Mouse (Mus musculus) intestine, embryonic 16.5 days (tissue): ENCODE data around the gene Oca2. TPM values are rescaled to one million over a fixed set of nuclear protein-coding genes. Genes with fewer than 3 reads are reported as not detected.

Experiments used
- ATAC-seq: fragments of 200-750 bp; cut with Nextera tagmentation; 2 replicates; pipeline ENCODE4 v1.8.0; 2017; ENCODE audit warnings: moderate TSS enrichment, moderate library complexity
- H3K27ac ChIP-seq: fragments of 300-500 bp; sonication (generic); 2 replicates; pipeline ENCODE4 v1.5.1; 2014; ENCODE audit warnings: mild to moderate bottlenecking, low read length
- H3K27me3 ChIP-seq: fragments of 300-500 bp; sonication (generic); replicated peaks from 2 replicates; pipeline ENCODE4 v1.6.1; 2014; ENCODE audit warnings: low read length, control low read depth, mixed read lengths; ENCODE audit not compliant: control insufficient read depth, insufficient read depth
- H3K36me3 ChIP-seq: fragments of 300-500 bp; sonication (generic); 2 replicates; pipeline ENCODE4 v1.6.1; 2014; ENCODE audit warnings: low read length, control low read depth; ENCODE audit not compliant: control insufficient read depth, insufficient read depth
- H3K4me1 ChIP-seq: fragments of 300-500 bp; sonication (generic); 2 replicates; pipeline ENCODE4 v1.6.1; 2014; ENCODE audit warnings: low read length, control low read depth, mixed read lengths; ENCODE audit not compliant: control insufficient read depth, insufficient read depth
- H3K4me2 ChIP-seq: fragments of 300-500 bp; sonication (generic); 2 replicates; pipeline ENCODE4 v1.6.1; 2014; ENCODE audit warnings: low read depth, low read length, control low read depth
- H3K4me3 ChIP-seq: fragments of 300-500 bp; sonication (generic); 2 replicates; pipeline ENCODE4 v1.5.1; 2014; ENCODE audit warnings: mild to moderate bottlenecking, low read length
- H3K9ac ChIP-seq: fragments of 300-500 bp; sonication (generic); 2 replicates; pipeline ENCODE4 v1.6.1; 2014; ENCODE audit warnings: low read depth, low read length
- H3K9me3 ChIP-seq: fragments of 300-500 bp; sonication (generic); 2 replicates; pipeline ENCODE4 v1.6.1; 2016; ENCODE audit warnings: low read length, control low read depth; ENCODE audit not compliant: control insufficient read depth
- WGBS: fragments of 180-500 bp; shearing (Covaris S2); extraction: QIAGEN DNeasy Blood & Tissue Kit; methylation state at CpG from one replicate; pipeline ENCODE4 v1.1.7; 2014; 5-methylcytosine and 5-hydroxymethylcytosine counted together
- polyA plus RNA-seq: library from polyadenylated mRNA; unstranded; fragments of >200 nt; fragmentation: Nextera tagmentation; extraction: Ambion mirVana; gene quantifications from 2 replicates; pipeline ENCODE4 v1.2.1, GENCODE M21; 2015

The Oca2 gene
- 0.05 and 0.13 TPM in 2 replicates for polyA plus RNA-seq

DNA sequence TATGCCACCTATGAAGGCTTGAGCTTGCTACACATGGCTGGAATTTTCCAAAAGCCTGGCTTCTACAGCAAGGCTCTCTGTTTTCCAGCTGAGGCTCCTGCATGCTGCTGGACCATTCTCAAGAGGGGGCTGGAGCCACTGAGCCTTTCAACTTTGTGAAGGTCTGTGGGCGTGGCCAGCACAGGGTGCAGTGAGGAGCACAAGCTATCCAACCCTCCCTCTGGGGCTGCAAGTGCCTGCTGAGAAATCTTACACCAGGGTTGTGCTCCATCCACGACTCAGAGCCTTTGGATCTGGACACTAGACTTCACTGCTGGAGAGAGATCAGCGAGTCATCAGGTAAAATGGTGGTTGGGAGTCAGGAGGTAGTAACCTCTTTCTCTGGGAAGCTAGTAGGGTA is at the start of gene Oca2:
Gene Oca2 (plus strand): TSS at position 218 of the 400 bp plus-strand sequence.
- Histone ChIP-seq H3K36me3 (no peaks in the 10 kb centered on the region), H3K9ac (no peak within 1 kb of the TSS), H3K9me3 (no peaks in the 10 kb centered on the region), H3K27ac (no peak within 1 kb of the TSS), H3K27me3 (no peaks in the 10 kb centered on the region), H3K4me2 (no peak within 1 kb of the TSS), H3K4me3 (no peak within 1 kb of the TSS), H3K4me1 (no peaks in the 10 kb centered on the region)
- no peak for ATAC-seq
- 52% methylated on average over 3 of the region's 3 CpGs for WGBS

DNA sequence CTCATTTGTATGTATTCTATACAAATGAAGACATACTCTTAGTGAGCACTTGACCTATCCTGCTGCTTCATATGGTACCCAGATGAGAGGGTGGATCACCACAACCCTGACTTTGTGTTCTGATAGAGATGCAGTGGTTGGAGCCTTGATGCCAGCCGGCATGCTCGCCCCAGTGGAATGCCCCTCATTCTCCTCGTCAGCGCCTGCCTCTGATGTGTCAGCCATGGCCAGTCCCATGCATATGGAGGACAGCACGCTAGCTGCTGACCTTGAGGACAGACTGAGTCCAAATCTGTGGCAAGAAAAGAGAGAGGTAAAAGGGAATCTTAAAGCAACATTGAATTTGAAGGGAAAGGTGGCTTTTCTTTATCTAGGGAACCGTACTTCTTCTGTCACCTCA is 48.5 kb upstream of the Oca2 start:
- peaks cover 11% of the 10 kb centered on the region for H3K36me3 ChIP-seq
- no peak overlapping the region for H3K4me3 ChIP-seq
- H3K4me2 ChIP-seq = no peak overlapping the region
- no peak overlapping the region for H3K9ac ChIP-seq
- ATAC-seq = no peak
- H3K27ac ChIP-seq = no peak overlapping the region
- H3K27me3 ChIP-seq = no peaks in the 10 kb centered on the region
- WGBS = 94% methylated on average over 6 of the region's 6 CpGs
- H3K4me1 ChIP-seq = no peaks in the 10 kb centered on the region
- H3K9me3 ChIP-seq = no peaks in the 10 kb centered on the region

DNA sequence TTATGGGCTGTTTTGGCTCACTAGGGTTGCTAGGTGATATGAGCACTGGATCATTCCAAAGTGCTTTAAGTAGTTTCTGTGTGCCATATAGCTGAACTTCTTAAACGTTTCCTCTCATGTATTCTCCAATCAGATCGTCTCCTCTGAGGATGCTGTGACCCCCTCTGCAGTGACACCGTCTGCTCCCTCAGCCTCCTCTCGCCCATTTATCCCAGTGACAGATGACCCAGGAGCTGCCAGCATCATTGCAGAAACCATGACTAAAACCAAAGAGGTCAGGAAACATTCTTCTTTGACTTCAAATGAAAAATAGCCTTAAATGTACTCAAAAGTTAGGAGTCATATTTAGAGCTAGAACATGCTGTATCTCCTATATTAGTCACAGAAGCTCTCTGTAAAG is 47.9 kb upstream of the Oca2 start:
- ATAC-seq = no peak
- Histone ChIP-seq H3K4me3 (no peak overlapping the region), H3K4me2 (no peak overlapping the region), H3K9me3 (no peaks in the 10 kb centered on the region), H3K27me3 (no peaks in the 10 kb centered on the region), H3K27ac (no peak overlapping the region), H3K9ac (no peak overlapping the region), H3K36me3 (peaks cover 11% of the 10 kb centered on the region), H3K4me1 (no peaks in the 10 kb centered on the region)
- 75% methylated on average over 4 of the region's 4 CpGs for WGBS

DNA sequence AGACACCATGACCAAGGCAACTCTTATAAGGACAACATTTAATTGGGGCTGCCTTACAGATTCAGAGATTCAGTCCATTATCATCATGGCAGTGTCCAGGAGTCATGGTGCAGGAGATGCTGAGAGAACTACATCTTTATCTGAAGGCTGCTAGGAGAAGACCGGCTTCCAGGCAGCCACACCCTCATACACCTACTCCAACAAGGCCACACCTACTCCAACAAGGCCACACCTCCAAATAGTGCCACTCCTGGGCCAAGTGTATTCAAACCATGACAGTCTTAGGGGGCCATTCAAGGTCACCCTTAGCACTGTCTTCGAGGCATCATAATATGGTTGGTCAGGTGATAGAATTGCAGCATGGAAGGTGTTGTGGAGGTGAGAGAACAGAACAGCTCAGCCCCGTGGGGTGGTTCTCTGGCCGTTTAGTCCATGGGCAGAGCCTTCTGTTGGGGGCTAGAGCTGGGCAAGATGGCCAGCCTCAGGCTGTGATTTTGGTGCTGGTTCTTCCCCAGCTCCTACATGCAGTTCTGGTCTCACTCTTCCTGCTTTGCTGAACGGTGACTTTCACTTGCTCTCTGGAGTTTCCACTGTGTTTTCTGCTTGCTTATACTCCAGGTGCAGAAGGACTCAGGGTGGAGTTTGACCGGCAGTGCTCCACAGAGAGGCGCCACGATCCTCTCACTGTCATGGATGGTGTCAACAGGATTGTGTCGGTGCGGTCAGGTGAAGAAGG is 37.9 kb upstream of the Oca2 start:
- no peak overlapping the region for H3K4me3 ChIP-seq
- H3K4me1 ChIP-seq = no peaks in the 10 kb centered on the region
- no peak overlapping the region for H3K4me2 ChIP-seq
- 91% methylated on average over 10 of the region's 10 CpGs for WGBS
- ATAC-seq = no peak
- no peaks in the 10 kb centered on the region for H3K27me3 ChIP-seq
- no peak overlapping the region for H3K9ac ChIP-seq
- H3K9me3 ChIP-seq = no peaks in the 10 kb centered on the region
- H3K27ac ChIP-seq = no peak overlapping the region
- peaks cover 13% of the 10 kb centered on the region; the same call in 1 of the 2 replicates for H3K36me3 ChIP-seq

DNA sequence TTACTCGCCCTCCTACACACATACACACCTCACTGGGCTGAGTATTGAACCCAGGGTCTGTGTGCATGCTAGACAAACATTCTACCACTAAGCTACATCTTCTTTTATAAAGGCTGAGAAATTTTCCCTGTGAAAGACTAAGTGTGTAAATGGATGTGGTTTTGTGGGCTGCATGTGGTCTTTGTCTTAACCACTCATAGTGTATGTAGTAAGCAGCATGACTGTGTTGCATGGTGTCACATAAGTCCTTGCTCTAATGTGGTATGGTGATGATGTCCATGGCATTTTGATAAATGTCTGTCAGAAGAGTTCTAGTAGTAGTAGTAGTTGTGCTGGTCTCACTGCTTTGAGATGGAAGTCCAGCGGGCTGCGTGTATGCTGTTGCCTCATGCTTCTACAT is 36.7 kb upstream of the Oca2 start:
- Histone ChIP-seq H3K4me1 (no peaks in the 10 kb centered on the region), H3K4me2 (no peak overlapping the region), H3K4me3 (no peak overlapping the region), H3K9ac (no peak overlapping the region), H3K27ac (no peak overlapping the region), H3K36me3 (peaks cover 9% of the 10 kb centered on the region), H3K27me3 (no peaks in the 10 kb centered on the region), H3K9me3 (no peaks in the 10 kb centered on the region)
- WGBS = 96% methylated on average over 3 of the region's 3 CpGs
- no peak for ATAC-seq

DNA sequence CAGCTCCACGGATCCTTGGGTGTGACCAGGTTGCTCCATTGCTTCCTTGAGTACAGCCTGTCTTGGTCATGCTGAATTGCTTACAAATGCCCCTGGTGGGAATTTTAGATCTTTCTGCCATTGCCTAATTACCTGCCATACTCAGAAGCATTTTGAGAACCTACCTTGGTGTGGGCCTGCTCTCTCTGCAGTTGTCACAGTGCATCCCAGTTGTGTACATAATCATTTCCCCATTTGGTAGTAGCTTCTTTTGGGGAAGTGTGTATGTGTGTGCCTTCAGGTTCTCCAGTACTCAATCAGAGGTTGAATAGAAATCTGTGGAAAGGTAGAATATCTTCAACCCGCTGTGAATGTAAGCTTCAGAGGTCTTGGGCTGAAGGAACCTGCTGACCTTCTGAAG is 36.3 kb upstream of the Oca2 start:
- no peak for ATAC-seq
- Histone ChIP-seq H3K36me3 (peaks cover 9% of the 10 kb centered on the region), H3K4me2 (no peak overlapping the region), H3K4me1 (no peaks in the 10 kb centered on the region), H3K27ac (no peak overlapping the region), H3K9me3 (no peaks in the 10 kb centered on the region), H3K4me3 (no peak overlapping the region), H3K27me3 (no peaks in the 10 kb centered on the region), H3K9ac (no peak overlapping the region)
- 90% methylated on average over 2 of the region's 2 CpGs for WGBS

DNA sequence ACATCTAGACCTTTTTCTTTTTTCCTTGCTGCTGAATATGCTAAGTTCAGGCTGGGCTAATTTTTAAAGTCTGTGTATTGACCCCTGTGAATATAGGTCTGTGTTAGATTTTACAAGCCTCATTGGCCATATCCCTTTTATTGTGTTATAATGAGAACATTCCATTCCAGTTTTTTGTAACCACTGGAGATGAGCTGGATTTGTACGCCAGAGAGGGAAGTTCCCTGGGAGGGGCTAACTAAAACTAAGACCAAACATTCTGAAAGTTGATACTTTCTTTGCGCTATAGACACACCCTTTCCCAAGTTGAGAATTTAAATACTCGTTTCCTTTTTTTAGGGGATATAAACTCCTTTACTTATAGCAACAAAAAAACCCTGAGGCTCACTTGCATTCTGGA is 34.7 kb upstream of the Oca2 start:
- peaks cover 9% of the 10 kb centered on the region for H3K36me3 ChIP-seq
- 64% methylated on average over 3 of the region's 3 CpGs for WGBS
- ATAC-seq = no peak
- no peaks in the 10 kb centered on the region for H3K9me3 ChIP-seq
- no peaks in the 10 kb centered on the region for H3K4me1 ChIP-seq
- H3K4me3 ChIP-seq = no peak overlapping the region
- no peaks in the 10 kb centered on the region for H3K27me3 ChIP-seq
- H3K4me2 ChIP-seq = no peak overlapping the region
- no peak overlapping the region for H3K27ac ChIP-seq
- no peak overlapping the region for H3K9ac ChIP-seq

DNA sequence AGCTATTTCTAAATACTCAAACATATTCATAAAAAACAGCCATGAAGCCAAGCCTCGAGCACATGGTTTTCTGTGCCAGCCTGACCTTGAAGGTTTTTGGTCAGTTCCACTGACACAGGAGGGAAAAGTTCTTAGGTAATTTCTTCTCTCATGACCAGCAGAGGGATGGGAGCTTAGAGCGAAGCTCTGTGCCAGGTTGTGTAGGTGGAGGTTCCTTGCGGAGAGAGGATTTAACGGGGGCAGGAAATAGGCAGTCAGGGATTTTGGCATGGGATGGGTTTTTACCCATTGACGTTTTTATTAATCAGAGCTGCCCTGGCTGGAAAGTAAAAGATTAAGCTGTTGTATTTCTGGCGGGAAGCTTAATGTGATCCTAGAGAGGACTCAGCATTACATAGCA is 18.7 kb upstream of the Oca2 start:
- no peaks in the 10 kb centered on the region for H3K9me3 ChIP-seq
- H3K4me2 ChIP-seq = no peak overlapping the region
- H3K27ac ChIP-seq = no peak overlapping the region
- no peak overlapping the region for H3K4me3 ChIP-seq
- H3K27me3 ChIP-seq = no peaks in the 10 kb centered on the region
- H3K4me1 ChIP-seq = no peaks in the 10 kb centered on the region
- no peak for ATAC-seq
- WGBS = 88% methylated on average over 6 of the region's 6 CpGs
- H3K36me3 ChIP-seq = peaks cover 8% of the 10 kb centered on the region
- no peak overlapping the region for H3K9ac ChIP-seq

DNA sequence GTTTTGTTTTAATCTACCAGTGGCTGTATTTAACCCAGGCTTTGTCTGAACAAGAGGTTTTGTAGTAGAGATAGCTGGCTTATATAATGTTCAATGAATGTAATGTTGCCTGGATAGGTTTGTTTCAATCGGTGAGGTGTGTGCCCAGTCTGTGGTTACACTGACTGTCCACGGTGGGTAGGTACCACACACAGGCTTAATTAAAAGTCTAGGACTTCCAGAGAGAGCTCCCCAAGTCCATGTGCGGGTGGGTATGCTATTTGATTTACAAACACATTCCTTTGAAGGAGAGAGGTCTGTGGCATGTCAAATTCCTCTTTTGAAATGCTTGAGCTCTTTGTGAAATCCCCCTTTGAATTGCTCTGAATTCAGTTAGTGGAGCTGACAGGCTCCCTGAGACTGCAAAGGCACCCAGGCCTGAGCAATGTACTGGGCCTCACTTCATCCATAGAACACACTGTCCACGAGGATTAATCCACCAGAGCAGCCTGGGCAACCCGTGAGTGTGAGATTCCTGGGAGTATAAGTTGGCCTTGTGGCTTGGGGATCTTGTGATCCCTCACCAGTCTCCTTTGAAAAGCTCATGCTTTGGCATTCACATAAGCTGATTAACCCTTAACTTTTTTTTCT is 3.7 kb upstream of the Oca2 start:
- no peak for ATAC-seq
- no peak overlapping the region for H3K4me2 ChIP-seq
- 51% methylated on average over 5 of the region's 5 CpGs for WGBS

More for the DNA sequence above, 3.7 kb upstream of the Oca2 start:
- Histone ChIP-seq H3K4me1 (no peaks in the 10 kb centered on the region), H3K9me3 (no peaks in the 10 kb centered on the region), H3K27me3 (no peaks in the 10 kb centered on the region), H3K9ac (no peak overlapping the region), H3K27ac (no peak overlapping the region), H3K4me3 (no peak overlapping the region), H3K36me3 (peaks cover 3% of the 10 kb centered on the region; the same call in 1 of the 2 replicates)
